Mouse (Mus musculus) brain, adult 2 months (tissue): ENCODE results near the gene Gm42878.

Source experiments
- DNase-seq: peaks from one replicate; pipeline ENCODE4 v3.0.0; 2011; ENCODE audit warnings: low read depth, low spot score

Gm42878 gene

DNA sequence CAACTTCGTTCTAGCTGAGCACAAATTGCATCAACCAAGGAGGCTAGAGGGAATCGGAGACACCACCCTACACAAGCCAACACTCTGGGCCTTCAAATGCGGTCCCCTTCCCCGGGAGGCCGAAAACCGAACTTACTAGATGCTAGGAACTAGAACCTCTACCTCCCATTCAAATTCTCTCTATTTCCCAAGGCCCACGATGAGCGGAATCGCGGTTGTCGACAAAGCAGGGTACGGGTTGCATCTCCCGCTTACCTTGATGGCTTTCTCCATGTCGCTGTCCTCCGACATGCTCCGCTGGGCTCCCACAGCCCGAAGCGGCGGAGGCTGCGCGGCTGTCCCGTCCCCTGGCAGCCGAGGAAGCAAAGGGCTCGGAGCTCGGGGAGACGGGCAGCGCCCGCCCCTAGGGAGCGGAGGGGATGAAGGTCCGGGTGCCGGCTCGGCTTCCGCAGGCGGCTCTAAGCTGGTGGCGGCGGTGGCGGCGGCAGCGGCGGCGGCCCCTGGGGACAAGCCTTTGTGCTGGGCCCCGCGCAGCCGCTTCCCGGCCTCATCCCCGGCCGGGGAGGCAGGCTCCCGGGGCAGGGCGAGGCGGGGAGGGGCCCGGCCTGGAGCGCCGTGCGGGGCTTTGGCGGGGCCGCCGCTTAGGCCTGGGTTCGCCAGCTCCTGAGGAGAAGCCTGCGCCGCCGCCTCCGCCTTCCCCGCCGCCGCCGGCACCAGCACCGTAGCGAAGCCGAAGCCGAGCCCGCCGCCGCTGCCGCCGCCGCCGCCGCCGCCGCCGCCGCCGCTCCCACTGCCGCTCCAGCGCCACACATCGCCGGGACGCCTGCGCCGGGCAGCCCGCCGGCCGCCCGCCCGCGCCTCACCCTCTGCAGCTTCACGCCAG is at the start of gene Gm42878, which contains the start of gene Adam1a:
TSS of gene Gm42878 (minus strand) at position 573 of the 883 bp plus-strand sequence.
TSS of gene Adam1a (minus strand) at position 573 of the 883 bp plus-strand sequence.
- DNase-seq, result peak; percentile 27

DNA sequence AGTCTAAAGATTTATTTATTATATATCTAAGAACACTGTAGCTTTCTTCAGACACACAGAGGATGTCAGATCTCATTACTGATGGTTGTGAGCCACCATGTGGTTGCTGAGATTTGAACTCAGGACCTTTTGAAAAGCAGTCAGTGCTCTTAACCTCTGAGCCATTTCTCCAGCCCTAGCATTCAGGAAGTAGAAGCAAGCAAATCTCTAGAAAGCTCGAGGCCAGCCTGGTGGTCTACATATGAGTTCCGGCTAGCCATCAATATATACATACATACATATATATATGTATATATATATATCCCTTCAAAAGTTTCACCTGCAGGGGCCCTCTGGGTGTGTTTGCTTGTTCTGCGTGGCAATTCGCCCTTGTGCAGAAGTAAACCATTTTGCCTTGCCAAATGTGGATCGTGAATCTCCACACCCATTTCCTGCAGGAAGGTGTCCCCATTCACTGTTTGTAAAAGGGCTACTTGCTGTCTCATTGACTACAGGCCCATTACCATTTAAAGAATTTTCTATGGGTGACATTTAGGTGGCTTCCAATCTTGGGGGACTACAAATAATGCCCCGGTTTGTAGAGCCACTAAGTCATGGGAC is 49.5 kb upstream of the Gm42878 start:
- DNase-seq, result no peak

DNA sequence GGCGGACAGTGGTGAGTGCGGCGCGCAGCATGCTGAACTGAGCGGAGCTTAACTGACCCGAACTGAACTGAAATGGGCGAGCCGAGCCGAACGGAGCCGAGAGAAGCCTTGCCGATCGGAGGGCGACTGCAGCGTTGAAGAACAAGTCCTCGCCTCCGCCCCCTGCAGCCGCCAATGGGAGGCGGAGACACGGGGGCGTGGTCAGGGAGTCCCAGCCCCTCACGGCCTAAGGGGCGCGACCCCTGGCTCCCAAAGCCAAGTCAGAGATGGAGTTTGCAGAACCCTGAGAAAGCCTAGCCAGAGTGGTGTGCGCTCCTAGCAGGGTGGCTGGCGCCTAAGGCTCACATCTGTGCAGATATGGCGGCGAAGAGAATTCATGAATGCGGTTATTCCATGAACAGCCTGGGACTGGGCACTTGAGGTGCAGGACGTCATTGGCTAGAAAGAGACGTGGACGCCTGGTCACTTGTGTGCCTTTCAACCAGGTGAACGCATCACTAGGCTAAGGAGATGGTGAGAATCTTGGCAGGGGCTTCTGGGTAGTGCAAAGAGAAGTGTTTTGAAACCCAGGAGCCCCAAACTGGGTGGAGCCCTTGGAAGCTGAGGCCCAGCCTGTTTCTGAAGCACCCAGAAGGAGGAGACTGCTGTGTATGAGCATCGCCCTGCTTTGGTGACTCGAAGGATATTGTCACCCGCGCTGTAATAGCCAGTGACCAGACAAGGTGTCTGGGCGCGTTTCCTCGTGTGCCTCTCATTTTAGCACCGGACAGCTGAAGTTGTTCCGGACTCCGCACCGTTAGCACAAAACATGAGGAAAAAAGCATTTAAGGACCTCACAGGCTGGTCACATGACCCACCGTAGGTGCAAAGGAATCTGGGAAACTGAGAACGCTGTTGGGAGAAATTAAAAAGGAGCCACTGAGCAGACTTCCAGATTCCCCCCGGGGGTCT is 48.4 kb upstream of the Gm42878 start, which contains the start of gene Aldh2:
TSS of gene Aldh2 (minus strand) at position 374 of the 951 bp plus-strand sequence.
- DNase-seq, result peak; percentile 87

GRCm38 (mm10) chr5:121592816-121593407 is 47.6 kb upstream of the Gm42878 start:
- DNase-seq, result no peak

DNA sequence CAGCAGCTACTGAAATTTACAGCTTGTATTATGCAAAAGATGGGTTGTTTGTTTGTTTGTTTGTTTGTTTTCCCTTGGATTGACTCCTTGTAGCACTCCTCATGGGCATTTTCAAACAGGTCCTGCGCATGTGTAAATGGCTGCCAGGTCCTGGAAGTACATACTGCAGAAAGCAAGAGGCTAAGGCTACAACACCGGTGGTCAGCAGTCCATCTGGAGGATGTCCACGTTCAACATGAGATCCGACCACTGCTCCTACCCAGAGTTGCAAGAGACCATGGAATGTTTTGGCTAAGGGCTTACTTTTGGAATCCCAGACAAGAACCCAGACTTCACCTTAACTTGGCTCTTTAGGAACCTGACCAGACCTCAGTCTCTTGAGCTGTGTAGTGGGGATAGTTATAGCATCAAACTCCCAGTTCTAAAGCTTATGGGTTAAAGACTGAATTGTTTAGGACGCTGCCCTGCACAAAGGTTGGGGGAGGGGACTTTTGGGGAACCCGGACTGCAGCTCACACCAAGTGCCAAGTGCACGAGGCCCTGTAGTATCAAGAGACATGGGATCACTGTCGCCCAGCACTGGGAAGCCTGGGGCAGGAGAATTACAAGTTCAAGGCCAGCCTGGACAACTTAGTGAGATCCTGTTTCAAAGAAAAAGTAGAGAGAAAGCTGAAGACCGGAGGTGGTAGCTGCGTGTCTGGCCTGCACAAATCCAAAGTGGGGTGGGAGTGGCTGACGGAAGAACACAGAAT is 47.0 kb upstream of the Gm42878 start:
- DNase-seq, result peak; percentile 12

DNA sequence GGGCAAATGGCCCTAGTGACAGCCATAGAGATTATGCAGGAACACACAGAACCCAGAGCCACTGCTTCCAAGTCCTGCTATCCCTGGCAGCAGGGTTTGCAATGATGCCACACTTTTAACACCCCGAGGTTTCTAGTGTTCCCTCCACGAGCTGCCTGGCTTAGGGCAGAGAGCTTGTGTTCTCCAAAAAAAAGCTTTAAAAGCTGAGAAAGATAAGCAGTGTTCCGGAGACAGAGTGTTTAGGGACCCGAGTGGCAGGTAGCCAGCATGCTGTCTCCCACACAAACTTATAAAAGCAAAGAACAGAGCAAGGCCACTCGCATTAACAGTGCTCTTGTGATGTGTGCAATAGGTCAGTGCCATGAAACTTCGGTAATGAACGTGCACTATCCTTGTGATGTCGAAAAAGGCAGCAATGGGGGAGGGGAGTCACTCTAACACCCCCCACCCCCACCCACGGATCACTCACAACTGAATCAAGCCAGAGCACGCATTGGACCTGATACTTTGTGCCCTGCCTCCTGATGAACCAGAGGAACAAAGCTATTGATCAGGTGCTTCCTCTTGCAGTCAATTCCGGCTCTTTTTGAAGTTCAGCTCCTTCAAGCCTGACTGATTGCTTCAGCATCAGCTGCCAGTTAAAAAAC is 46.3 kb upstream of the Gm42878 start:
- peak; percentile 25 for DNase-seq

DNA sequence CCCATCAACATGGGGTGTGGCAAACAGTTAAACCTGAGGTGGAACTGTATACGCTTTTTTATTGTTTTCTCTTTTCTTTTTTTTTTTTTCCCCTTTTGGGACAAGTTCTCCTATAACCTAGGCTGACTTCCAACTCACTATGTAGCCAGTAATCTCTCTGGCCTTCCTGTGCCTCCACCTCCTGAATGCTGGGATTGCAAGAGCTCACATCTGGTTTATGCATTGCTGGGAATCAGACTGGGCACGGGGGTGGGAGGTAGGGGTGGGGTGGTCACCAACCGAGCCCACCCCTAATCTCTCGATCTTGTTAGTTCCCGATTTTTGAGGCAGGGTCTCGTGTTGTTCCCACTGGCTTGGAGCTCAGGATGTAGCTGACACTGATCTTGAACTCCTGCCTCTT is 44.6 kb upstream of the Gm42878 start:
- no peak for DNase-seq

DNA sequence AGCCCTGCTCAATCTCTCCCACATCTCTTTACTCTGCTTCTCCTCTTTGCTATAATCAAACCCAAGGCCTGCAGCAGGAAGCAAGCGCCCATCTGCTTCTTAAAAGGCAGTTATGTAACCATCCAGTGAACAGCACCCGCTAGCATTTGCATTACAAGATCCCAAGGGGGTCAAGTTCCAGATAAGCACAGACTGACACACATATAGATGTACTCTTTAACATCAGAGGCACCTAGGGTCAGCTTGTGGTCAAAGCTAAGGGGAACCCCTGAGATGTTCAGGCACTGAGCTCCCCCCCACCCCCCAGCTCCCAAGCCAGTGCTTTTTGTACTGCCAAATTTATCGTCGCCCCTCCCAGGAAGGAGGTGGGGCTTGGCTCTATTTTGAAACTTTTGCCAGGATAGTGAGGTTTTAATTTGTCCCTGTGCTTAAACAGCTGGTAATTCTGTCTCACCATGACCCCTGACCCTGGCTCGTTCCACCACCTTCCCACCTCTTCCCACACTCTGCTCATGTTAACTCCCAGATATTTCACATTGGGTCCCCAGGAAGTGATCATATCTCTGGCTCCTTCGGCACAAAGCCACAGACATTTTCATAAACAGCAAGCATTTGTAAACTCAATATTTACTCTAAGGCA is 41.2 kb upstream of the Gm42878 start:
- peak; percentile 88 for DNase-seq

DNA sequence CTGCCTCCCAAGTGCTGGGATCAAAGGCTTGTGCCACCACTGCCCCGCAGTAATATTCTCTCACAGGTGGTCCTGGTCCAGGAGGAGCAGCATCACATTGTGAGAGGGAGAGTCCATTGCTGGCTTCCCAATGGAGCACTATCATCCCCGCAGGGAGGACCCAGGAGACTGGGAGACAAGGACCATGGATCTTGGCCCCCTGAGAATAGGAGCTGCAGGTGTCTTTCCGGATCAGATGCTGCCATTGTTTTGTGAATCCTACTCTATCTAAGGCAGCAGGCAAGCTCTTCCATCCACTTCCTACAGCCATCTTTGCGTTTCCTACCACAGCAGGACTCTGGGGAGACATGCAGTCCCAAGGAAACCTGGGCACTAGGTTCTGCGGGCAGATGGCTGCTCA is 40.4 kb upstream of the Gm42878 start:
- DNase-seq, result peak; percentile 31

GRCm38 (mm10) chr5:121585005-121585404 is 39.7 kb upstream of the Gm42878 start:
- DNase-seq, result no peak

DNA sequence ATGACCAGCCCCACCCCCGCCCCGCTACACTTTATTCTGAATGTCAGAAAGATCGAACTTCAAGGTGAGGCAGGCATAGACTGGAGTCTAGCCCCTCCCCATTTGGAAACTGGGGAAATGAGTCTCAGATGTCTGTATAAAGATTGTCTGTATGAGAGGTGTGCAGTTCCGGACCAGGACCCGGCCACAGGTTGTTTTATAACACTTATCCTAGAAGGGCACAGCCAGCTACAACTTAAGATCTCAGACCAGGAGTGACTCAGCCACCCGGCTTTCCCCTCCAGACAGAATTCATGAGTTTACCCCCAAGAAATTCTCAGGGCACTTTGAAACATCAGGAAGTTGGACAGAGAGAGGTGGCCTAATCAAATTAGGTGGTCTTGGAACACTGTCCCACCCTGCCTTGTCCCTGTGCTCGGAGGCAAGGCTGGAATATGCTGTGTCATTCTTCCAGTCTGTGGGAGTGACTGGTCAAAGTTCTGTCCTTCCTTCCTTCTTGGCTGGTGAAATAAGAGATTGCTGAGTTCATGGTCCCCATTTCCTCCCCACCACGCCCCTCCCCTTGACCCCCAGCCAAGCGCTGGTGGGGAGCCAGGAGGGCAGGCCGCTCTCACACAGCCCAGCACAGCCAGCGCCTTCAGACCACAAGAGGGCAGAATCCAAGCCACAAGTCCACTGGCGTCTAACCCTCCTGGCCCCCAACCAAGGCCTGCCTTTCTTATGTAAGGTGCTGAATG is 38.7 kb upstream of the Gm42878 start:
- peak; percentile 89 for DNase-seq

DNA sequence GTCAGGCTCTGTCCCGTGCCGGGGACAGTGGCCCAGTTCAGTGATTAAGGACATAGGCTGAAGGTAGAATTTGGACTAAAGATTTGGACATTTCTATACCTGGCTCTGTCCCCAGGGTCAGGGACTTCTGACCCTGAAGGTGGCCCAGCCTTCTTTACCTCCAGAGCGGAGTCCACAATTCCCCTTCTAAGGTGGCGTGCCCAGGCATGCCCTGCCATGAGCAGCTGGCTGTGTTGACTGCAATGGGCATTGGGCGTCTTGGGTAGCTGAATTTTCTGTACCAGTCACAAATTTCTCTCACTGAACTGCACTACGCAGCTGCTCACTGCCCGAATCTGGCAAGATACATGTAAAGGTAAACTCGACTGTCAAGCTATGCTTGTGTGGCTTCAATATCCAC is 36.7 kb upstream of the Gm42878 start:
- no peak for DNase-seq

GRCm38 (mm10) chr5:121576927-121577488 is 31.7 kb upstream of the Gm42878 start:
- DNase-seq, result no peak

DNA sequence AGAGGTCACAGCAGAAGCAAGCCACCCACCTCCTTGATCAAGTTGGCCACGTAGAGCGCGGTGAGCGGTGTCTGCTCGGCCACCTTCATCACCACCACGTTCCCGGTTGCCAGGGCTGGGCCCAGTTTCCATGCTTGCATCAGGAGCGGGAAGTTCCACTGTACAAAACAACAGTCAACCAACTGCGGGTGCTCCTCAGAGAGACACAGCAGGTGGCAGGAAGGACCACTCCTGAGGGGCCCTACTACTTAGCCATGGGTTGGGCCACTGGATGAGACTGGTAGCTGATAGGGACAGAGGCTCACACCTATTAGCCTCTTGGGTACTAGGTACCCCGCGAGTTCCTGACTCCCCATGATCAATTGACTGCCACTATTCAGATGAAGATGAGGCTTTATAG is 30.6 kb upstream of the Gm42878 start:
- DNase-seq, result no peak

GRCm38 (mm10) chr5:121574145-121574544 is 28.9 kb upstream of the Gm42878 start:
- no peak for DNase-seq

- no peak for DNase-seq
Measured at GRCm38 (mm10) chr5:121570787-121571186, 25.5 kb upstream of the Gm42878 start.

DNA sequence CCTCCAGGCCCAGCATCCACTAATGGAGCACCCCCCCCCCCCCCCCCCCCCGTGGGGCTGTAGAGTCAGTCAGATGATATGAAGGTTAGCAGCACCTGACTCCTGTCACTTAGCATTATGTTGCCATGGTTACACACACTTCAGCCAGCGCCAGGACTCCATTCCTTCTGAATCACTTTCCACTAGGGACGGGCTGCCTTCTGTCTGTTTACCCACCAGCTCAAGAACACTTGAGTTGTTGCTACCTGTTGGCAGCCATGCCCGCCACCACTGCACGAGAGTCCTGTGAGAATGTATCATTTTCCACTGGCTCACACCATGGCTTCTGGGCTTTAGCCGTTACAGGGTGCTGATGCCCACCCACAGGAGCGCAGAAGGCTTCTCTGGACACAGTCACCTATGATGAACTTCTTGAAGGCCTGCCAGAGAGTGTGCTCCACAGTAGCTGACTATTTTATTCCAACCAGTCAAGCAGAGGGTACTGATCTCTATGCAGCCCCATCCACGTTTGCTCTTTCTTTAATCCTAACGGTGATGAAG is 24.7 kb upstream of the Gm42878 start:
- DNase-seq, result peak; percentile 31

DNA sequence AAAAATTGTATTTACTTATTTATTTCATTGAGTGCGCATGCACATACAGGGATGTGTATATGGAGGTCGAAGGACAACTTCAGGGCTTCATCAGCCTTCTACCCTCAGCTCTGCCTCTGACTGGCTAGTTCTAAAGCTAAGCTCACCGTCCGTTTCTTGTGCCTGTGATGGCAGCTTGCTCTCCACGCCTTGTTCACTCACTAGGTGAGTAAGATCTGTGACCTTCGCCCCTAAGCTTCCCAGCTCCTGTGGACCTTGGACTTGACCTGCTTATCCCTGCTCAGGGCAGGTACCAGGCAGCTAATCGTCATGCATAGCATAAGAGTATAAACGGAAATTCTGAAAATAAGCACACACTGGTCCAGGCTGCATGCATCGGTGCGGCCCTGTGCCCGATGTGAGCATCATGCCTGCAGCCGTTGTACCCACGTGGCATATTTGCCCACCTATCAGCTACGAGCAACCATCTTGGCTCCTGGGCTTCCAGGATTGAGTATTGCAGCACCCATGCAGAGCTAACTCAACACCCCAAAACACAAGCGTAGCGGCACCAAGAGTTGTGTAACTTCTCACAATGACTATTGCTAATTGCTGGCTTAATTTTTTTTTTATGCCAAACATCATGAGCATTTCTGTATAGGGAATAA is 20.9 kb upstream of the Gm42878 start:
- DNase-seq, result no peak
